Mouse (Mus musculus) thymus, adult 2 months (tissue): Measurements from ENCODE around the gene Msn. TPM values are rescaled to one million over a fixed set of nuclear protein-coding genes. Genes with fewer than 3 reads are reported as not detected.

Experiments
- DNase-seq: peaks from one replicate; pipeline ENCODE4 v3.0.0; 2021
- H3K27ac ChIP-seq: fragments of 200-500 bp; 2 replicates; pipeline ENCODE4 v1.5.1; 2012; ENCODE audit warnings: low read length, control low read depth; ENCODE audit not compliant: control insufficient read depth, insufficient read depth
- H3K27me3 ChIP-seq: fragments of 200-500 bp; 2 replicates; pipeline ENCODE4 v1.6.1; 2012; ENCODE audit warnings: mild to moderate bottlenecking, low read length, moderate library complexity, mixed read lengths; ENCODE audit not compliant: control insufficient read depth, insufficient read depth
- H3K36me3 ChIP-seq: fragments of 200-500 bp; 2 replicates; pipeline ENCODE4 v1.6.1; 2012; ENCODE audit warnings: mild to moderate bottlenecking, low read length, moderate library complexity; ENCODE audit not compliant: control insufficient read depth, insufficient read depth
- H3K4me1 ChIP-seq: fragments of 200-500 bp; replicated peaks from 2 replicates; pipeline ENCODE4 v1.6.1; 2012; ENCODE audit warnings: low read length; ENCODE audit not compliant: control insufficient read depth, insufficient read depth
- H3K4me3 ChIP-seq: fragments of 200-500 bp; 2 replicates; pipeline ENCODE4 v1.5.1; 2012; ENCODE audit warnings: mild to moderate bottlenecking, low read length, control low read depth, moderate library complexity; ENCODE audit not compliant: control insufficient read depth, insufficient read depth
- CTCF ChIP-seq: fragments of 200-500 bp; IDR thresholded peaks from 2 replicates; pipeline ENCODE4 v1.5.1; 2012; ENCODE audit warnings: mild to moderate bottlenecking, control low read depth, low read length, moderate library complexity, borderline replicate concordance; ENCODE audit not compliant: control insufficient read depth, poor library complexity, insufficient read depth; ENCODE audit errors: extremely low read depth
- POLR2A ChIP-seq: fragments of 200-500 bp; IDR thresholded peaks from 2 replicates; pipeline ENCODE4 v1.6.1; 2012; ENCODE audit warnings: mild to moderate bottlenecking, low read length, control low read depth, moderate library complexity; ENCODE audit not compliant: control insufficient read depth, poor library complexity, insufficient read depth; ENCODE audit errors: extremely low read depth
- WGBS: fragments of 180-500 bp; shearing (Covaris S2); methylation state at CpG from one replicate; pipeline ENCODE4 v1.1.7; 2018; 5-methylcytosine and 5-hydroxymethylcytosine counted together
- polyA plus RNA-seq: library from polyadenylated mRNA; depleted of rRNA; stranded (reverse); fragments of >200 nt; gene quantifications from 2 replicates; pipeline ENCODE4 v1.2.3, GENCODE M21; 2012

Msn gene
- polyA plus RNA-seq, 1 experiment, result 205 TPM

GRCm38 (mm10) chrX:96121912-96122311, 26.1 kb downstream of the Msn start:
- WGBS, result 91% methylated on average over 1 of the region's 1 CpGs
- Histone ChIP-seq H3K27me3 (no peaks in the 10 kb centered on the region), H3K4me3 (no peak overlapping the region), H3K4me1 (no peaks in the 10 kb centered on the region), H3K27ac (no peak overlapping the region), H3K36me3 (no peaks in the 10 kb centered on the region; the same call in 1 of the 2 replicates)
- DNase-seq, result no peak
- TF ChIP-seq POLR2A, result no peak
- TF ChIP-seq CTCF, result no peak

- Histone ChIP-seq H3K4me1 (peaks cover 8% of the 10 kb centered on the region), H3K27ac (no peak overlapping the region), H3K4me3 (no peak overlapping the region), H3K36me3 (no peaks in the 10 kb centered on the region), H3K27me3 (no peaks in the 10 kb centered on the region)
- DNase-seq, result no peak
- TF ChIP-seq CTCF, result no peak
- no peak for TF ChIP-seq POLR2A
- 44% methylated on average over 3 of the region's 3 CpGs for WGBS
Observed at GRCm38 (mm10) chrX:96126803-96127202, 31.0 kb downstream of the Msn start.

GRCm38 (mm10) chrX:96130139-96130538, 34.3 kb downstream of the Msn start:
- no peaks in the 10 kb centered on the region for H3K36me3 ChIP-seq
- WGBS, result 2% methylated on average over 5 of the region's 5 CpGs
- TF ChIP-seq CTCF, result no peak
- no peak for TF ChIP-seq POLR2A
- H3K4me1 ChIP-seq, result peaks cover 14% of the 10 kb centered on the region
- peak; percentile 64 for DNase-seq
- no peak overlapping the region for H3K4me3 ChIP-seq
- peak overlapping the region; percentile 95 for H3K27ac ChIP-seq
- no peaks in the 10 kb centered on the region for H3K27me3 ChIP-seq

DNA sequence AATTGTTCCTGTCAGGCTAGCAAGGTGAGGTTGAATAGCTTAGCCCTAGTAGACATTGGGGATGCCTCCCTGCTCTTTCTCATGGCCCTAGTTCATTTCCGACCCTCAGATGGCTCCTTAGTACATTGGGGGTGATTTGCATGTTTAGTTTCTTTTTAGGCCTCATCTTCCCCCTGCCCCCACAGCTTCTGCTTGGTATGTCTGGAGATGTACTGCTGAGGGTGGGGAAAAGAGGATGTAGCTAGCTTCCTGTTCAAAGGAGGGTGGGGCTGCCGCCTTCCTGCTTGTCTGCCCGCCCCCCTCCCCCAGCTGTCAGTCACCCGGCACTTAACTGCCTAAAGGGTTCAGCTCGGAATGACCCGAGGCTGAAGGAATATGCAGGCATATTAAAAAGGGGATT, 34.8 kb downstream of the Msn start:
- DNase-seq, result peak; percentile 57
- Histone ChIP-seq H3K4me3 (no peak overlapping the region), H3K27me3 (no peaks in the 10 kb centered on the region), H3K27ac (peak overlapping the region; percentile 95), H3K36me3 (no peaks in the 10 kb centered on the region), H3K4me1 (peaks cover 14% of the 10 kb centered on the region)
- TF ChIP-seq POLR2A (no peak), CTCF (no peak)
- 2% methylated on average over 5 of the region's 6 CpGs for WGBS

- Histone ChIP-seq H3K27ac (no peak overlapping the region), H3K36me3 (no peaks in the 10 kb centered on the region), H3K27me3 (no peaks in the 10 kb centered on the region), H3K4me3 (no peak overlapping the region), H3K4me1 (peaks cover 14% of the 10 kb centered on the region)
- TF ChIP-seq POLR2A (no peak), CTCF (no peak)
- 0% methylated on average over 2 of the region's 2 CpGs for WGBS
- peak; percentile 40 for DNase-seq
Observed at GRCm38 (mm10) chrX:96133260-96133659, 37.4 kb downstream of the Msn start.

GRCm38 (mm10) chrX:96134243-96134661, 38.4 kb downstream of the Msn start:
- WGBS, result 62% methylated on average over 5 of the region's 5 CpGs
- Histone ChIP-seq H3K36me3 (no peaks in the 10 kb centered on the region), H3K4me1 (peaks cover 10% of the 10 kb centered on the region), H3K4me3 (no peak overlapping the region), H3K27ac (no peak overlapping the region), H3K27me3 (no peaks in the 10 kb centered on the region)
- no peak for DNase-seq
- no peak for TF ChIP-seq CTCF
- no peak for TF ChIP-seq POLR2A
